Mouse (Mus musculus) granulocyte monocyte progenitor cell, adult 5-6 weeks (primary cell): ENCODE measurements at regions not wholly inside any gene's neighbourhood (a gene's known extent, or its start where the extent isn't known, plus 50 kb on each side); places are given as distances from the start of the nearest gene placed in this dataset.

ENCODE experiments used
- ATAC-seq: replicated peaks from 2 replicates; pipeline ENCODE4 v1.8.0; 2016; ENCODE audit warnings: mild to moderate bottlenecking, moderate TSS enrichment, inconsistent platforms; ENCODE audit not compliant: poor library complexity, severe bottlenecking

GRCm38 (mm10) chr16:29787633-29788511, 208.7 kb downstream of the Opa1 start:
- ATAC-seq: no peak

DNA sequence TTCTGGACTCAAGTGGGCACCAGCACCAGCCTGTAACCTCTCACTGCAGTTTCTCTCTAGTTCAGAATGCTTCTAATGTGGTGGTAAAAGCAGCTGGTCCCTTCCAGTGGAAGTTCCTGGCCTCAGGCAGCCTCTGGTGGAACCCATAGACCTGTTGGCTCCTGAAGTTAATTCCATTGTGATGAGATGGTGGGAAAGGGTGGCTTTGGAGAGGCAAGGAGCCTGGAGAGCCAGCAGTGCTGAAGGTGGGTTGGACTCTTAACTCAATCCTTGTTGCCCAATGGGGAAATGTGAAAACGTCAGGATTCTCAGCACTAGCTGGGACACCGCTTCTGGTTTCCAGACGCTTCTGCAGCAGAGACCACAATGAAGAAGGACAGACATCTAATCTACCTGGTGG, 210.9 kb downstream of the Opa1 start:
- no peak for ATAC-seq

DNA sequence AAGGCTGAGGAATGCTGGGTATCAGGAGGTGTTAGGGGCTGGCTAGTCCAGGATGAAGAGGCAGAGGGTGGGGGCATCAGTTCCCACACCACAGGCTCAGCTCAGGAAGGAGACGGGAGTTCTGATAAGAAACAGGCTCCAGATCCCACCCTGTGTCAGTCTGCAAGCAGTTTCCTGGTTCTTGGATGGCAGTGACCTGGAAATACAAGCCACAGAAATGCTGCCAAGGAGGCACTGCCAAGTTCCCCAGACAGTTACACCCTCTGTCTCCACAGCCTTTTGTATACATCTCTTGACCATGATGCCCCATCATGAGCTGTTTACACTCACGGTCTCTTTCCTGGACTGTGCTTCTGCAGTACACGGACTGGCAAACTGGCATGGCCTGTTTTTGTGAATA, 220.1 kb downstream of the Opa1 start:
- no peak for ATAC-seq

GRCm38 (mm10) chr16:29799893-29800292, 220.8 kb downstream of the Opa1 start:
- peak; percentile 46; the same call in 1 of the 2 replicates for ATAC-seq

GRCm38 (mm10) chr16:29800457-29800856, 221.3 kb downstream of the Opa1 start:
- no peak for ATAC-seq

DNA sequence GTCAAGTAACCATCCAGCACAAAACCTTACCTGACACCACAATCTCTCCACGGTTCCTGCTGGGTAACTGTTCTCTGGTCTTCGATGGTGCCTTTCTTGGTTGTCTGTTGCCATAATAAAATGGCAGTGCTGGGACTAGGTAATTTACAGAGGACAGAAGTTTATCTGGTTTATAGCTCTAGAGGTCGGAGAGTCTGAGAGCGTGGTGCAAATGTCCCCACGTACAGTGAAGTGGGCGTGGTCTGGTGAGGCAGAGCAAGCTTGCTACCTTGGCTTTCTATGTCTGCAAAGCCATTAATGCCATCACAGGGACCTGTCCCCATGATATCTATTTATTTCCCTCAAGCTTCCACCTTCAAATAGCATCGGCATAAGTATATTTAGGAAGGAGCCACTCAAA, 223.0 kb downstream of the Opa1 start:
- no peak for ATAC-seq

DNA sequence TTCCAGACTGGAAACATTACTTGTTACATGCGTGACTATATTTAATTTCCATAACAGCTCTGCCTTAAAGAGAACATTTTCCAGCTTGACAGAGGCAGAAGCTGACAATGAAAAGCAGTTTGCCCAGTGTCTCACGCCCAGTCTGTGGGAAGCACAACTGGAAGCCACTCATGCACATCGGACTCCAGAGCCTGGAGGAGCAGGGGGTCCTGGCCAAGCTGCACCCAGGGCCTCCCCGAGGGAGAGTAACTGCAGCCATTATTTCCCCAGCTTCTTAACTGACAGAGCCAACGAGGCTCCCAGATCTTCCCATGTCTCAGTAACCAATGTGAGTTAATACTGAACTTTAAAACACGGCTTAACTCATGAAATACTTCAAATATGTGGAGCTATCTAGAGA, 223.5 kb downstream of the Opa1 start:
- no peak for ATAC-seq

DNA sequence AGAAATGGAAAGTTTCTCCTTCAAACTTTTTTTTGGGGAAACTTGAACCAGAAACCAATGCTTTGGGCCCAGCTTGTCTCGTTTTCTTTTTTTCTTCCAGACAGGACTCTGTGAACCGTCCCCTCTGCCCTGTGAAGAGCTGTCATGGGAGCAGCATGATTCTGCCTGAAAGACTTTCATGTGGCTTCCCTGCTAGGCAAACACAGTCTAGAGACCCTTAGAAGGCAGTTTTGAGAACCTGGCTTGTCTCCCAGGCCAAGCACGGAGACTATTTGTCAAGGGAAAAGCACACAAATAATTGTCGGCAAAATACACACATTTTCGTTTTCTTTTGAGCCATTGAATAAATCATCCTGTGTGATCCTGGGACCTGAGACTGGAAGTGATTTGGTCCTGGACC, 228.7 kb downstream of the Opa1 start:
- ATAC-seq: no peak

DNA sequence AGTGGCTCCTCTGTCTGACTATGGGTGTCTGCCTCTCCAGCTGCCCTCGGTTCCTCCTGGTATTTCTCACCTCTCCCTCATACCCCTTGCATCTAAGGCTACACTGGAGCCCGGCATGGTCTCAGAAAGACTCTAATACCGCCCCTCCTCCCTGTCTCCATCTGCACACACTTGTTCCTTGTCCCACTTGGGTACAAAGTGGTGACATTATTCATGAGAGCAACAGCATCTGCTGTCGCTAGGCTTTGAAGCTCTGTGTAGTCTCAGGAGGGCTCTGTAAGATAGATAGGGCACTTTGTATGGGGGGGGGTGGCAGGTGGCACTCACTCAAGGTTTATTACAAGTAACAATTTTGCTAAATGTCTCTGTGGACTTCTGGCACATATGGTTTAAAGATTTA, 229.7 kb downstream of the Opa1 start:
- ATAC-seq: no peak

GRCm38 (mm10) chr16:29813411-29814038, 234.4 kb downstream of the Opa1 start:
- no peak for ATAC-seq

DNA sequence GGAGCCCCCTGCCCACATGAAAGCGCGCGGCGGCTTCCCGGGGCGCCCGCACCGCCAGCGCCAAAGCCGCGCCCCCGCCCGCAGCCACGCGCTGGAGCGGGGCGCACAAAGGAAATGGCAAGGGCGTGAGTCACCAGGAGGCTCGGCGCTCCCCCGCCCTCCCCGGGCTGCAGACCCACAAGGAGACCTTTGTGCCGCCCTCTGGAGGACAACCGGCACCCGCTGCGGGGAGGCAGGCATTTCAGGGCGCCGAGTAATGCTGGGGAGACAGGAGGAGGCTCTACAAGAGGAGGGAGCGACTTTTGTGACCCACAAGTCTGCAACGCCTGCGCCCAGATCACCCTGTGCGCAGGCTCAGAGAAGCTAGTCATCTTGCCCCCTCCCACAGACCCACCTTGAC, 234.9 kb downstream of the Opa1 start:
- ATAC-seq: peak; percentile 91

- ATAC-seq: no peak
Measured at GRCm38 (mm10) chr16:29814655-29815054, 235.5 kb downstream of the Opa1 start.

DNA sequence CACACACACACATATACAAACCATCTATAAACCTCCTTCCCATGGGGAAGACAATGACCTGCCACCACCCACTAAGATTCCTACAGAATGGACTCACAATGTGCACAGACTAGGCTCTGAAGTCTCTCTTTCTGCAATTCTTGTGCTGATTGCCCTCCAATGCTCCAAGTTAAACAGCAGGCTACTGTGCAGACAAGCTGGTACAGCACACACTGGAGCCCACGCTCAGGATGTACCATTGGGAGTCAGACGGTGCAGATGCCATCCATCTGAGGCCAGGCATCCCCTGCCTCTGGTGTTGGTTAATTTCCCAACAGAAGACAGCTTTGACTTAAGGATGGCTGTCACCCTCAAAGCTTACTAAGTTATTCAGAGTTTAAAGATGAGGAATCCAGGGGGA, 236.1 kb downstream of the Opa1 start:
- no peak for ATAC-seq

- ATAC-seq: no peak
Measured at GRCm38 (mm10) chr16:29815632-29816337, 236.7 kb downstream of the Opa1 start.

GRCm38 (mm10) chr16:29816681-29817369, 237.7 kb downstream of the Opa1 start:
- no peak for ATAC-seq

DNA sequence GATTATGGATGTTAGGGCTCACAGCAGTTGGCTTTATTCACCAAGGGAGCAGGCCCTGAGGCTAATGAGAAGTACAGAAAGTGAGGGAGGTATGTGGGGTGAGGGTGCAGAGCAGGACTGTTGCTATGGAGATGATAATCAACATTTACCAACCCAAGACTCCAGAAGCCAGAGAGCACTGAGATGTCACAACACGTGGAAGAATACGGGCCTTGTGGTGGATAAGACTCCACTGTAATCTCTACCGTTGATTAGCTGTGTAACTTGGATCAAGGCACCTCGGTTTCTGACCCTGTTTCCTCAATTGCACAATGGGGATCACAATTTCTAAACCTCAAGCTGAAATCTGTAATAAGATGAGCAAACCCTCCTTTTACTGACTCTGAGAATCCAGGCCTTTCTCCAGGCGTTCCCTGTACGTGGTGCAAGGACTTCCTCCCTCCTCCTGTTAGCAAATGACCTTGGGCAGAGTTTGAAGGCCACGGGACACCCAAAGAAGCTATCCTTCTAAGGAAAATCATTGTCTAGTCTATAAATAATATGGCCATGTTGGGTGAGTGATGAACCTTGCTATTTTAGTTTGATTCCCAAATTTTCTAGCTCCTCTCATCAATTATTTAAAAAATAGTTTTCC, 239.8 kb downstream of the Opa1 start:
- peak; percentile 81 for ATAC-seq

DNA sequence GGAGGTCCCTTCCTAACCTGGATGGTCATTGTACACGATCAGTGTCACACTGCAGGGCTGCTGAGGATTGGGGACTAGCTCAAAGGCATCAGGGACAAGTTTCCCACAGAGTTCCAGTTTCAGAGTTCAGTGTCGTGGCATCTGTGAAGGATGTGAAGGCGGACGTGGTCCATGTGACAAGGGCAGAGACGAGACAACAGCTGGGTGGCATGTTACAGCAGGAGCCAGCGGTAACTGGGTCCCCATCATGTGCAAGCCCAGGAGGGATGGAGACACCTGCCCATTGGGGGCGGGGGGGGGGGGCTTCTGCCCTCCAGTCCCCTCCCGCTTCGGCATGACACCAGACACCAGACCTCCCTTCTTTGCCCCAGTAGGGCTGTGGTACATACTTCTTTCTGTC, 241.6 kb downstream of the Opa1 start:
- no peak for ATAC-seq

GRCm38 (mm10) chr16:29822110-29822509, 242.1 kb upstream of the Hes1 start:
- no peak for ATAC-seq

- no peak for ATAC-seq
Measured at GRCm38 (mm10) chr16:29822843-29823401, 241.3 kb upstream of the Hes1 start.

DNA sequence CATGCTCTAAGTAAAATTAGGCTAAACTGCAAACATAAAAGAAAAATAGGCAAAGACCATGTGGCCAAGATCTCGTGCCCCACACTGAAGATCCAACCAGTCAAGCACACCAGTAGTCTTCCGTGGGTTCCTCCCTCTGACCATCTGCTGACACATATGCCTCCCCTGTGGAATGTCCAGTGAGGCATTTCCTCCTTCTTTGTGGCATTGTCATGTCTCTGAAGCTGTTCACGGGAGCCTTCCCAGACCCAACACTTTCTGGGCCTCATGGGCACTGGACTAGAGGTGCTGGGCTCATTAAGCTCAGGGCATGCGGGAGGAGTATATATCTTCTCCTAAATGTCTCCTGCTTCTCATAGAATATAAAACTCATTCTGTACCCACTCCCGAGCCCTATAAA, 237.3 kb upstream of the Hes1 start:
- ATAC-seq: no peak
